Mouse (Mus musculus) adipocyte (in vitro differentiated cells): Measurements from ENCODE around the gene Ptprj.

Experiments
- DNase-seq: peaks from one replicate; pipeline ENCODE4 v3.0.0-alpha.2; 2016; ENCODE audit warnings: low spot score

Ptprj gene

GRCm38 (mm10) chr2:90522455-90522854 lies 58.0 kb downstream of the Ptprj start:
- DNase-seq, result no peak

GRCm38 (mm10) chr2:90521909-90522308 lies 58.5 kb downstream of the Ptprj start:
- DNase-seq, result peak; percentile 7

- no peak for DNase-seq
Measured at GRCm38 (mm10) chr2:90518296-90518695, 62.2 kb downstream of the Ptprj start.

- DNase-seq, result no peak
Measured at GRCm38 (mm10) chr2:90514969-90515368, 65.5 kb downstream of the Ptprj start.

GRCm38 (mm10) chr2:90509268-90509667 lies 71.2 kb downstream of the Ptprj start:
- DNase-seq, result no peak

GRCm38 (mm10) chr2:90506143-90506542 lies 74.3 kb downstream of the Ptprj start:
- DNase-seq, result no peak

GRCm38 (mm10) chr2:90504731-90505171 lies 75.7 kb downstream of the Ptprj start:
- no peak for DNase-seq

- no peak for DNase-seq
Measured at GRCm38 (mm10) chr2:90503182-90503833, 77.1 kb downstream of the Ptprj start.

- no peak for DNase-seq
Measured at GRCm38 (mm10) chr2:90502738-90503137, 77.7 kb downstream of the Ptprj start.

- no peak for DNase-seq
Measured at GRCm38 (mm10) chr2:90501708-90502107, 78.7 kb downstream of the Ptprj start.

GRCm38 (mm10) chr2:90500892-90501291 lies 79.6 kb downstream of the Ptprj start:
- no peak for DNase-seq

- DNase-seq, result no peak
Measured at GRCm38 (mm10) chr2:90499002-90499401, 81.4 kb downstream of the Ptprj start.

- DNase-seq, result peak; percentile 14
Measured at GRCm38 (mm10) chr2:90497551-90497950, 82.9 kb downstream of the Ptprj start.

- no peak for DNase-seq
Measured at GRCm38 (mm10) chr2:90496680-90497074, 83.8 kb downstream of the Ptprj start.

- no peak for DNase-seq
Measured at GRCm38 (mm10) chr2:90496012-90496679, 84.3 kb downstream of the Ptprj start.

GRCm38 (mm10) chr2:90490279-90491046 lies 90.0 kb downstream of the Ptprj start:
- DNase-seq, result peak; percentile 10

- no peak for DNase-seq
Measured at GRCm38 (mm10) chr2:90489839-90490238, 90.6 kb downstream of the Ptprj start.

GRCm38 (mm10) chr2:90488690-90489590 lies 91.5 kb downstream of the Ptprj start:
- DNase-seq, result no peak

- no peak for DNase-seq
Measured at GRCm38 (mm10) chr2:90487471-90488238, 92.8 kb downstream of the Ptprj start.

GRCm38 (mm10) chr2:90486226-90486755 lies 94.2 kb downstream of the Ptprj start:
- no peak for DNase-seq

- DNase-seq, result no peak
Measured at GRCm38 (mm10) chr2:90481505-90481904, 98.9 kb downstream of the Ptprj start.
